Mouse (Mus musculus): ENCODE measurements around the gene Bcas1. TPM values are rescaled to one million over a fixed set of nuclear protein-coding genes. Genes with fewer than 3 reads are reported as not detected.

The Bcas1 gene
- polyA plus RNA-seq, 1 experiment from 2014 or later = 0.51 TPM

DNA sequence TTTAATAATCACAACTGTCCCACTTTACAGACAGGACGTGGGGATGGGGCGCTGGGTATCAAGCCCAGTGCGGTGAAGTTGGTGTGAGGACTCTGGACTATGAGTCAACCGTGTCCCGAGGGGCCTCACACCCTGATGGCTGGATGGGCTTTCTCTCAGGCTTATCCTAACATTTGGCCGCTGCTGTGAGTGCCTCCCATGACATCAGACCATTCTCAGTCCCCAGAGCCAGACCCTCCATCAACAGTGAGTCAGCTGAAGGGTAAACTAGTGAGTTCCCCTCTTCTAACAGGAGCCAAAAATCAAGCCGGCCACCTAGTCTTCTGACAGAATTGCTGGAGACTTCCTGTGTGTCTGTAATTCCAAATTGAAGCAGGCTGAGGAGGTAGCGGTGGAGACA is 97.2 kb downstream of the Bcas1 start:
- 58% methylated on average over 8 of the region's 8 CpGs for WGBS
- no peak overlapping the region for H3K9ac ChIP-seq (replicated peaks)
- no peaks in the 10 kb centered on the region for H3K9me3 ChIP-seq
- no peak overlapping the region for H3K4me3 ChIP-seq (replicated peaks)
- no peaks in the 10 kb centered on the region for H3K36me3 ChIP-seq
- H3K27ac ChIP-seq = no peak overlapping the region
- H3K4me1 ChIP-seq (replicated peaks) = no peaks in the 10 kb centered on the region
- no peak for ATAC-seq (ENCODE audit: insufficient number of reproducible peaks, insufficient read depth, low FRiP score, low TSS enrichment, low read depth)
- no peak overlapping the region for H3K4me2 ChIP-seq
- no peaks in the 10 kb centered on the region; the same call in 1 of the 2 replicates for H3K27me3 ChIP-seq

DNA sequence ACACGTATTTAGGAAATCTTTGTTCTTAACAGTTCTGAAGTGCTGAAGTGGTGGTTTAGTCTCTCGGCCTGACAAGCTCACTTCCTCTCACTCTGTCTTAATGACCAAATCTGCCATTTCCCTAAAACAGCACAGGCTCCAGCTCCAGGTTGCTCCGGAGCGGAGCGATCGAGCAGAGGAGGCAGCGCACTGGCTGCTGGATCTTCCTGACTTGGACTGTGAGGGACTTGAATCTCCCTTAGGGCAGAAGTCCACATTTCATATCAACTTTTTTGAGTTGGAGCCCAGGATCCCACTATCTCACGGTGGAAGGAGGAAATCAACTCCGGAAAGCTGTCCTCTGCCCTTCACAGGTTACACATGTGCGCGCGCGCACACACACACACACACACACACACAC is 97.7 kb downstream of the Bcas1 start:
- H3K4me3 ChIP-seq (replicated peaks) = no peak overlapping the region
- H3K36me3 ChIP-seq = no peaks in the 10 kb centered on the region
- no peak overlapping the region for H3K4me2 ChIP-seq
- 87% methylated on average over 13 of the region's 13 CpGs for WGBS
- H3K27ac ChIP-seq = no peak overlapping the region
- no peak for ATAC-seq (ENCODE audit: insufficient number of reproducible peaks, insufficient read depth, low FRiP score, low TSS enrichment, low read depth)
- H3K9me3 ChIP-seq = no peaks in the 10 kb centered on the region
- H3K9ac ChIP-seq (replicated peaks) = no peak overlapping the region
- H3K4me1 ChIP-seq (replicated peaks) = no peaks in the 10 kb centered on the region
- no peaks in the 10 kb centered on the region; the same call in 1 of the 2 replicates for H3K27me3 ChIP-seq

DNA sequence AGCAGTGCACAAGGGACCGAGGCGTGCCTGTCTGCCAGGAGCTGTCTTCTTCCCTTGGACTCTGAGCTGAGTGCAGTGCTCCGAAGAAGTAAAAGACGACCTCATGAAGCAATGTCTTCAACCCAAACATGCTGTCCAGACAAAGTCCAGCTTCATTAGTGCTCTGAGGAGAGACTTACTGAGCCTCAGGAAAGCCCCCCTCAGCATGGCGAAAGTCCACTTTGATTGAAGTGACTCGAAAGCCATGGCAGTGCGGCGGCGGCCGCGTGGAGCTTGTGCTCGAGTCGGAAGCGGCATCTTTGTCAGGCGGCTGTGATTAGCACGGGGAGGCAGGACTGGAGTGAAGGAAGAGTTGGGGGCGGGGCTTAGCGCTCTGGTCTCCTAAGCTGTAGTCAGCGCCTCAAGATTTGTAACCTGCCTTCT is 103.7 kb downstream of the Bcas1 start:
- H3K4me1 ChIP-seq (replicated peaks) = peaks cover 17% of the 10 kb centered on the region; the same call in 1 of the 2 replicates
- H3K36me3 ChIP-seq = no peaks in the 10 kb centered on the region
- H3K4me3 ChIP-seq (replicated peaks) = peak overlapping the region; percentile 28
- 8% methylated on average over 19 of the region's 19 CpGs for WGBS
- no peaks in the 10 kb centered on the region for H3K9me3 ChIP-seq
- peak overlapping the region; percentile 38 for H3K9ac ChIP-seq (replicated peaks)
- 0 out of 2 replicates have a peak, but pooled peaks cover 3% of the 10 kb centered on the region for H3K27me3 ChIP-seq
- ATAC-seq (ENCODE audit: insufficient number of reproducible peaks, insufficient read depth, low FRiP score, low TSS enrichment, low read depth) = 0 out of 2 replicates have a peak, but pooled peaks have one; percentile 43
- H3K4me2 ChIP-seq = peak overlapping the region; percentile 63
- no peak overlapping the region for H3K27ac ChIP-seq

DNA sequence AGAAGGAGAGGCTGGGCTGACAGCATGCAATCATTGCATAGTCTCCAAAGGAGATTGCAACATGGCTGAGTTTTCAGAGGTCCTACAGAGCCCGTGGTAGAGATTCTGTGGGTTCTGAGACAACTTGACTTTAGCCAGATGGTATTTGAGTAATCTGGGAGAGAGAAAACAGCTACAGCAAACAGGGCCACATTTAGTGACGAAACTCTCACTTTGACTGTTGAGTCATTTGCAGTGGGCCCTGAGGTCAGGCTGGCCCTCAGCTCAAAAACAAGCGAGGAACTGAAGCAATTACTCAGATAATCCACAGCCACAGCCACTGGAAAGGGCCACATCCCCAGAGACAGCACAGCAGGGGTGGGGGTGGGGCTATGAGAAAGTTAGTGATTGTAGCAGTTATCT is 105.6 kb downstream of the Bcas1 start:
- 26% methylated on average over 3 of the region's 3 CpGs for whole genome bisulfite sequencing
- Histone ChIP-seq H3K27ac (no peak overlapping the region), H3K27me3 (0 out of 2 replicates have a peak, but pooled peaks cover 3% of the 10 kb centered on the region), H3K9ac (replicated peaks) (no peak overlapping the region), H3K4me3 (replicated peaks) (no peak overlapping the region), H3K4me1 (replicated peaks) (peaks cover 20% of the 10 kb centered on the region), H3K4me2 (no peak overlapping the region), H3K36me3 (no peaks in the 10 kb centered on the region), H3K9me3 (no peaks in the 10 kb centered on the region)
- no peak for ATAC-seq (ENCODE audit: insufficient number of reproducible peaks, insufficient read depth, low FRiP score, low TSS enrichment, low read depth)

DNA sequence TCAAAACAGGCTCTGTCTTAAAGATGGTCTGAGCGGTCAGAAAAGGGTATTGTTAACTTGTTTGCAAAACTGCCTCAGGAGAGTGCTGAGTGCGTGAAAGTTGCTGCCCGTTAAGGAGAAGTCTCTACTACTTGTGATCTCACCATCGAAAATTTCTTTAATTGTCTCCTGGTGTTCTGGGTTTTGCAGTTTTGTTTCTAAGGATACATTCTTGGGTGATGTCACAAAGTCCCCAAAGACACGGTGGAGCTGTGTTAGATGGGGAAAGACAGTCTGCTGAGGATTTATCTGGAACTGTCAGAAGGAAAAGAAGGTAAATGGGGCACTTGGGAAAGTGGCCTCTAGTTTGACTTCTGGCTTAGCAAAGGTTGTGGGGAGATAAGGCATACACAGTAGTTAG is 106.1 kb downstream of the Bcas1 start:
- no peaks in the 10 kb centered on the region for H3K36me3 ChIP-seq
- H3K9ac ChIP-seq (replicated peaks) = no peak overlapping the region
- no peak overlapping the region for H3K4me3 ChIP-seq (replicated peaks)
- WGBS = 54% methylated on average over 5 of the region's 5 CpGs
- H3K4me2 ChIP-seq = no peak overlapping the region
- 0 out of 2 replicates have a peak, but pooled peaks cover 3% of the 10 kb centered on the region for H3K27me3 ChIP-seq
- peaks cover 20% of the 10 kb centered on the region for H3K4me1 ChIP-seq (replicated peaks)
- H3K9me3 ChIP-seq = no peaks in the 10 kb centered on the region
- no peak for ATAC-seq (ENCODE audit: insufficient number of reproducible peaks, insufficient read depth, low FRiP score, low TSS enrichment, low read depth)
- no peak overlapping the region for H3K27ac ChIP-seq

DNA sequence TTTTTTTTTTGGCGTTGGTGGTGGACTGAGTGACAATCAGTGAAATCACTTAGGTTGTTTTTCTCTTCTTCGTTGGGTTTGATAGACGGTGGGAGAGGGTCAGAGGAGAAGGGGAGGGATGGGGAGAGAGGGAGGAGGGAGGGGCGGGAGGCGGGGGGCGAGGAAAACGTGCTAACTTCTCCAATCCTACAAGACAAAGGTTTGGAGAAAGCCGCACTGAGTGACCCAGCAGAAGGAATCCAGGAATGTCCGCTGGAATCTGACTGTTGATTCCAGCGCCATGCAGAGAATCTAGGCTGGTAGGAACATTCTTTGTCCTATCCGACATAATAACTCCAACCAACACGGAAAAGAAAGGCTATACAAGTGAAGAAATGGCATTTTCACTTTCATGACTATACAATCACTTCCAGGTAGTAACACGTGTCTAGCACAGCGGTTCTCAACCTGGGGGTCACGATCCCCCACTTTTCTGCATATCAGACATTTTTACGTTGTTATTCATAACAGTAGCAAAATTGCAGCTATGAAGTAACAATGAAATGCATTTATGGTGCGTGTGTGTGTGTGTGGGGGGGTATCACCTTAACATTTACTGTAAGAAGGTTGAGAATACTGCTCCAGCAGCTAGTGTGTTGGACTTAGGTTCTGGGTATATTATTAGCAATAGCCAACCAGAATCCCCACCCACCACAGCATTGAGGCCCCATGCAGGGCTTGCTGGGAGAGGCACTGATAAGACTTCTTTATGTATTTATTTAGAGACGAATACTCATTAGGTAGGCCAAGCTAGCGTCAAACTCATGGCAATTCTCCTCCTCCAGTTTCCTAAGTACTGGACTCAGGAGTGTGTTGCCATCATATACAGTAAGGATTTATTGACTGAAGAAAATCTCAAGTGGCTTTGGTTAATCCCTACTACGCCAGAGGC is 107.8 kb downstream of the Bcas1 start:
- Histone ChIP-seq H3K4me2 (peak overlapping the region; percentile 66), H3K4me3 (replicated peaks) (peak overlapping the region; percentile 40), H3K27ac (peak overlapping the region; percentile 80; the same call in 1 of the 2 replicates), H3K9me3 (no peaks in the 10 kb centered on the region), H3K36me3 (no peaks in the 10 kb centered on the region), H3K9ac (replicated peaks) (peak overlapping the region; percentile 52; the same call in 1 of the 2 replicates), H3K27me3 (0 out of 2 replicates have a peak, but pooled peaks cover 3% of the 10 kb centered on the region), H3K4me1 (replicated peaks) (peaks cover 20% of the 10 kb centered on the region)
- WGBS = 24% methylated on average over 19 of the region's 20 CpGs
- ATAC-seq (ENCODE audit: insufficient number of reproducible peaks, insufficient read depth, low FRiP score, low TSS enrichment, low read depth) = peak; percentile 44; the same call in 1 of the 2 replicates

DNA sequence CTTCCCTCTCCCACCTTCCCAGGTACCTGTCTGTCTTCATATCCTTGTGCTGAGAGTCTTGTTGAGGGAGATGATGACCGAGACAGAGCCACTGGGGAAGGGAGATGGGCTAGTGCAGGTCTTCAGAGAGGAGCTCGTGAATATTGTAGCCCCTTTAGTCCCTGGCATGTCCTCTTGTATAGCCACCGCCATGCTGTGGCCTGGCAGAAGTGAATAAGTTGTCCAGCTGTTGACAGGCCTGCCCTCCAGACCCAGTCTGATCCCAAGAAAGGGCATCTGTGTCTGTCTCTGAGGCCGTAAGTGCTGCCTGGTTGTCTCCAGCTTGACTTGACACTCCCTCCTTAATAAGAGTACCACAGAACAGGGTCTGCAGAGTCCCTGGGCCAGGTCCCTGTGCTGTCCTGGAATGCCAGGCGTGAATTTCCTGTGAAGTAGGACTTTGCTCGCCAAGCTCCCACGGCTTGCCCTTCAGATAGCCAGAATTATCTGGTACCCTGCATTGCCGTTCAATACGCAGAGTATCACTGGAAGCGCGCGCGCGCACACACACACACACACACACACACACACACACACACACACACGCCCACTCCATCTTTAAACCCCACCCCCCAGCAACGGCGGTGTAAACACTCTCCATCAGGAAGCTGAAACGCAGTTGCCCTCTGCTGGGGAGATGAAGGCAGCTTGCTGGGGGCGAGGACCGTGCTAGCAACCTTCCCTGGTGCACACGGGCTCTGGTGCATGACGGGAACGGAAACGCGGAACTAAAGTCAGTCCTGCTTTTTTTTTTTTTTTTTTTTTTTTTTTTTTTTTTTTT is 108.7 kb downstream of the Bcas1 start:
- WGBS = 10% methylated on average over 25 of the region's 25 CpGs
- ATAC-seq (ENCODE audit: insufficient number of reproducible peaks, insufficient read depth, low FRiP score, low TSS enrichment, low read depth) = peak; percentile 92

DNA sequence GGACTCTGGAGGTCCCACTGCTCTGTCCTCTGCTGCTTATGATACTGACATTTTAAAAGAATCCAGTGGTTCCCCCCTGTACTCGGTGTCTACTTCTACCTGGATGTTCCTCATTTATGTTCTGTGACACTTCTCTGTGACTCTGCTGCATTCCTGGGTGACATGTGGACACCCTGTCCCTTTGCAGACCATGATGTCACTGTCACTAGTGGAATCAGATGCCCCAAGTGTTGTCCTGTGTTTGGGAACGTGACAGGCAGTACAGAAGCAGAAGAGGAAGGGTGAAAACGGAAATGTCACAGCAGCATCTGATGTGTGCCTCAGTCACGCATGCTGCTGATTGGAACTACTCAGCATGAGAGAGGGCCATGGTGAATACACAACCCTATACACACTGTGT is 110.9 kb downstream of the Bcas1 start:
- H3K36me3 ChIP-seq = no peaks in the 10 kb centered on the region
- no peak for ATAC-seq (ENCODE audit: insufficient number of reproducible peaks, insufficient read depth, low FRiP score, low TSS enrichment, low read depth)
- no peak overlapping the region for H3K4me3 ChIP-seq (replicated peaks)
- H3K9ac ChIP-seq (replicated peaks) = no peak overlapping the region
- 91% methylated on average over 4 of the region's 4 CpGs for WGBS
- H3K4me2 ChIP-seq = no peak overlapping the region
- no peaks in the 10 kb centered on the region for H3K27me3 ChIP-seq
- peaks cover 15% of the 10 kb centered on the region for H3K4me1 ChIP-seq (replicated peaks)
- no peak overlapping the region for H3K27ac ChIP-seq
- H3K9me3 ChIP-seq = no peaks in the 10 kb centered on the region

More for the DNA sequence above, 108.7 kb downstream of the Bcas1 start:
- Histone ChIP-seq H3K27me3 (0 out of 2 replicates have a peak, but pooled peaks cover 3% of the 10 kb centered on the region), H3K4me2 (peak overlapping the region; percentile 66), H3K36me3 (no peaks in the 10 kb centered on the region), H3K9ac (replicated peaks) (no peak overlapping the region; the same call in 1 of the 2 replicates), H3K9me3 (no peaks in the 10 kb centered on the region), H3K4me3 (replicated peaks) (peak overlapping the region; percentile 40), H3K27ac (peak overlapping the region; percentile 80), H3K4me1 (replicated peaks) (peaks cover 15% of the 10 kb centered on the region)

DNA sequence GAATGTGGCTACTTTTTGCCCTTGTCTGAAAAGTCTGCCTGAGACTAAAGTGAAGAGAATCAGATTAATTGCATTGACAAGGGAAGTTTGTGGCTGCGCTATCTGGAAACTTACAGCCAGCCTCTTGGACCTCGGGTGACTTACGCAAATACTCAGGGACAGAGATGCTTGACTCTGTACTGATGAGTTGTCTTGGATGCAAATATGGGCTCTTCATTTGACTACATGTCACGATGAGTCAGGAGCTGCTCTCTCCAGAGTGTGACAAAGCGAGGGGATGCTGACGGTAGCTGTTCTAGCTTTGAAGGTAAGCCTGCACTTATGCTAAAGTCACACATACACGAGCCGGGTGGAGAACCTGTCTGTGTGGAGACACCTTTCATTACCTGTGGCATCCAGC is 111.3 kb downstream of the Bcas1 start:
- Histone ChIP-seq H3K4me1 (replicated peaks) (peaks cover 13% of the 10 kb centered on the region), H3K9ac (replicated peaks) (no peak overlapping the region), H3K4me2 (no peak overlapping the region), H3K27me3 (no peaks in the 10 kb centered on the region), H3K27ac (no peak overlapping the region), H3K9me3 (no peaks in the 10 kb centered on the region), H3K36me3 (no peaks in the 10 kb centered on the region), H3K4me3 (replicated peaks) (no peak overlapping the region)
- no peak for ATAC-seq (ENCODE audit: insufficient number of reproducible peaks, insufficient read depth, low FRiP score, low TSS enrichment, low read depth)
- 88% methylated on average over 8 of the region's 8 CpGs for WGBS

DNA sequence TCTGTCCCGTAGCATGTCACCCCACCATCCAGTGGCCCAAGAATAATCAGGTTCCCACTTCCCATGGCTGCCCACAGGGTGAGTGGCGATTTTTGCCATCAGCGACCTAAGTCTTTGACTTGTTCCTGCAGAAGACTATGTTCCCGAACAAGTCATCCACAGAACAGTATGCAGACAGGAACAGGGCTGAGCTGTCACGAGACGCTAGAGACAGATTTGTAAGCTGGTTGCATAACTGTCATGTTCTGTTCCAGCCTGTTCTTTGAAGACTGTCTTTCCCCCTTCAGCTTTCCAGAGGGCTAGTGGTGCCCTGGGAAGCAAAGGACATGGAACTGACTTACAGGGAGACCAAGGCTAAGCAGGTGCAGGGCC is 116.7 kb downstream of the Bcas1 start:
- Histone ChIP-seq H3K4me1 (replicated peaks) (peaks cover 17% of the 10 kb centered on the region), H3K4me2 (no peak overlapping the region), H3K9ac (replicated peaks) (no peak overlapping the region), H3K4me3 (replicated peaks) (no peak overlapping the region), H3K9me3 (no peaks in the 10 kb centered on the region), H3K27ac (no peak overlapping the region), H3K36me3 (no peaks in the 10 kb centered on the region), H3K27me3 (no peaks in the 10 kb centered on the region)
- WGBS = 82% methylated on average over 6 of the region's 6 CpGs
- ATAC-seq (ENCODE audit: insufficient number of reproducible peaks, insufficient read depth, low FRiP score, low TSS enrichment, low read depth) = no peak

Data from limb, embryonic 12.5 days (tissue).